In genomic region chr11:74637971-74638790, GRCm38 (mm10) we compare ENCODE assay signal across 7 mouse cellular contexts. TPM values are rescaled to one million over a fixed set of nuclear protein-coding genes. Genes with fewer than 3 reads are reported as not detected.
DNase-seq lines count a peak whose midpoint lies in the region; ATAC-seq and TF ChIP-seq lines count a peak whose summit lies in the region.

No protein-coding gene starts in this region.

- intact Hi-C loops in left cerebral cortex, postnatal 36 days (cut with DNase I) = loop anchor here (5.0 kb wide), 2 partner anchors 134 to 194 kb away; partner anchors contain the start of genes Mettl16 and Mnt

- H3K9ac ChIP-seq in hindbrain, postnatal 0 days (replicated peaks; ENCODE audit: low read length) = peak overlapping the region; percentile 80

- 0 out of 2 replicates have a peak, but pooled peaks have one; percentile 5 for TF ChIP-seq CTCF in hindbrain, postnatal 0 days (IDR thresholded peaks at IDR 0.05; ENCODE audit: low read depth)

- H3K4me1 ChIP-seq in hindbrain, postnatal 0 days (ENCODE audit: insufficient read depth, low read length) = peaks cover 5% of the 10 kb centered on the region; the same call in 1 of the 2 replicates

- no peaks in the 10 kb centered on the region for H3K9me3 ChIP-seq in hindbrain, postnatal 0 days (ENCODE audit: low read length)

- peak overlapping the region; percentile 83 for H3K4me2 ChIP-seq in hindbrain, postnatal 0 days (ENCODE audit: low read depth, low read length)

- no peaks in the 10 kb centered on the region for H3K36me3 ChIP-seq in hindbrain, postnatal 0 days (ENCODE audit: insufficient read depth, low read length)

- H3K27me3 ChIP-seq in hindbrain, postnatal 0 days (ENCODE audit: insufficient read depth, low read length) = no peaks in the 10 kb centered on the region

- 1% methylated on average over 81 of the region's 86 CpGs for WGBS in hindbrain, postnatal 0 days

- peak; percentile 75 to 81 for DNase-seq in adrenal gland, adult 18-20 months (ENCODE audit: low spot score in 2 of 2)
- DNase-seq in gastrocnemius, adult 8-10 months (ENCODE audit: low spot score in 2 of 2) = peak; percentile 71 to 77
- DNase-seq in hindbrain, postnatal 0 days (ENCODE audit: low spot score) = peak; percentile 88
- DNase-seq in left cerebral cortex, postnatal 36 days (ENCODE audit: low spot score in 2 of 2) = peak; percentile 74 to 82
- peak; percentile 72 for DNase-seq in mesoderm, embryonic 11.5 days (ENCODE audit: low read depth, low spot score)
- DNase-seq in skeletal muscle tissue, adult 2 months (ENCODE audit: low read depth, low spot score) = peak; percentile 76

- peak overlapping the region; percentile 96 for H3K27ac ChIP-seq in hindbrain, postnatal 0 days

- H3K4me3 ChIP-seq in hindbrain, postnatal 0 days (ENCODE audit: low read length) = peak overlapping the region; percentile 67

- ATAC-seq in common myeloid progenitor, adult 5-6 weeks (replicated peaks; ENCODE audit: low read depth, poor library complexity, severe bottlenecking) = peak; percentile 76
- peak; percentile 90 for ATAC-seq in hindbrain, postnatal 0 days

RNA-seq across cellular contexts. Expression of gene Cluh, which starts 11.1 kb away (rescaled TPM):
- total RNA-seq in adrenal gland, adult 18-20 months (2021) = 100 to 1,000 TPM; 203 to 205 TPM
- 32.2 and 46.4 TPM in 2 replicates for total RNA-seq in common myeloid progenitor, adult 5-6 weeks (2017)
- 10 to 100 TPM; 87.3 to 98.6 (median 92.7) TPM for total RNA-seq in gastrocnemius, adult 8-10 months (2022)
- 87.1 and 132 TPM in 2 replicates for total RNA-seq in hindbrain, postnatal 0 days (2014; rRNA removed)
- 18.7 and 21.3 TPM in 2 replicates for polyA plus RNA-seq in hindbrain, postnatal 0 days (2015; fragmentation: Nextera tagmentation; extraction: Ambion mirVana)
- total RNA-seq in left cerebral cortex, postnatal 36 days (2021) = 10 to 100 TPM; 64.4 to 64.7 TPM

RNA-seq across cellular contexts. Expression of gene Ccdc92b, which starts 18.8 kb away (rescaled TPM):
- total RNA-seq in adrenal gland, adult 18-20 months (2021) = 1 to 10 TPM; 3.0 to 3.7 TPM
- not detected in 2 replicates for total RNA-seq in common myeloid progenitor, adult 5-6 weeks (2017)
- total RNA-seq in gastrocnemius, adult 8-10 months (2022) = under 1 TPM in 1 of 4 experiments, not detected in 3; 0.07 TPM
- 16.8 and 19.5 TPM in 2 replicates for total RNA-seq in hindbrain, postnatal 0 days (2014; rRNA removed)
- polyA plus RNA-seq in hindbrain, postnatal 0 days (2015; fragmentation: Nextera tagmentation; extraction: Ambion mirVana) = 3.4 TPM in 2 replicates
- total RNA-seq in left cerebral cortex, postnatal 36 days (2021) = 10 to 100 TPM; 28.5 to 31.2 TPM

RNA-seq across cellular contexts. Expression of gene Rap1gap2, which starts 27.5 kb away (rescaled TPM):
- 10 to 100 TPM in 1 of 2 experiments, 1 to 10 TPM in 1; 8.2 to 10.9 TPM for total RNA-seq in adrenal gland, adult 18-20 months (2021)
- total RNA-seq in common myeloid progenitor, adult 5-6 weeks (2017) = 2.0 TPM in 2 replicates
- 1 to 10 TPM; 3.7 to 6.6 (median 5.9) TPM for total RNA-seq in gastrocnemius, adult 8-10 months (2022)
- total RNA-seq in hindbrain, postnatal 0 days (2014; rRNA removed) = 48.5 and 55.5 TPM in 2 replicates
- polyA plus RNA-seq in hindbrain, postnatal 0 days (2015; fragmentation: Nextera tagmentation; extraction: Ambion mirVana) = 9.9 and 11.1 TPM in 2 replicates
- 100 to 1,000 TPM; 179 to 210 TPM for total RNA-seq in left cerebral cortex, postnatal 36 days (2021)

Comparison
In these comparisons a context has a peak if more than half of its experiments do, and no peak if none do; other contexts are left out.
1. Peak in every context shown above with its lines: DNase-seq, ATAC-seq, H3K4me3 ChIP-seq and H3K27ac ChIP-seq.